Mouse (Mus musculus) stomach, postnatal 0 days (tissue): ENCODE measurements around the gene Iqcg.

ENCODE experiments used
- CTCF ChIP-seq: IDR thresholded peaks from 2 replicates; pipeline ENCODE4 v1.5.1; 2016; ENCODE audit warnings: antibody characterized with exemption, low read depth, mild to moderate bottlenecking, moderate library complexity
- EP300 ChIP-seq: optimal IDR thresholded peaks from 2 replicates; pipeline ENCODE3; 2016; ENCODE audit warnings: antibody characterized with exemption

- no peak for TF ChIP-seq EP300
- no peak for TF ChIP-seq CTCF
Measured at GRCm38 (mm10) chr16:33058033-33058432, 2.0 kb upstream of the Iqcg start.
